Mouse (Mus musculus) mouse trophoblast stem cell (cell line): ENCODE data around the gene Mlkl.

Experiments used
- in situ Hi-C, 2 experiments: fragments of 300-500 bp; cut with MseI, MboI; formaldehyde crosslinking; loops; 2 replicates in 1 of 2; 3 replicates in 1 of 2; pipeline ENCODE4 v1.15.1; 2025

Mlkl gene

DNA sequence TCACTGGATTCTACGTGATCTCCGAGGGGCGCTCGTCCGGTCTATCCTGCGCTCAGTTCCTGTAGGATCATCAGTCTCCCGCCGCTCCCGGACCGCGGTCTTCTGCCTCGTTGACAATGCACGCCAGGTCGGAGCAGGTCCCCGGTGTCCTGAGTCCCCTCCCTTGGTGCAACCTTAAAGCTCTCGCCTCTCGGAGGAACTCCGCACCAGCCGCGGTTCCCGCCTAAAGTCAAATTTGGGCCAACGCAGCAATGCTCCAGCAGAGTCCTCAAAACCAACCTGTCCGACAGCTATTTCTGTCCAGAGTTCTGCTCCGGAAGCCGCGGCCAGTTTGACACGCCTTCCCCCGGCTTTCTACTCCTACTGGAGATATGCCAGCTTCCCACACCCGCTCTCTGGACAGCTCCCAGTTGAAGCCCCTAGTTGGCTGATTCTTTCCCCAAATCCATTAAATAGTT lies at the start of gene Mlkl:
Gene Mlkl, minus strand, starts transcription at position 288 of the 458 bp plus-strand sequence.
- in situ Hi-C loops: no loop called here

DNA sequence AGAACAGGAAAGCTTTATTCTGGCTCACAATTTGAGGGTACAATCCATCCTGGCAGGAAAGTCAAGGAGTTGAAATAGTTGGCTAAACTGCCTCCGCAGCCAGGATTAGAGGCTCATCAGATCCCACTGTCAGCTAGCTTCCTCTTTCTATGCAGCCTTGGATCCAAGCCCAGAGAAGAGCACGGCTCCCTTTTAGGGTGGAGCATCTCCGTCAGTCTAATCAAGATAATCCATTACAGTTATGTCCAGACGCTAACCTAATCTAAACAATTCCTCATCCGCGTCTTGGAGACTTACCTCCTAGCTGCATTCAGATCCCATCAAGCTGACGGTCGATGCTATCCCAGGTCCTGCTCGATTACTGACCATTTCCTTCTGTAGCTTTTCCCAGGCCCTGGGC lies 47.9 kb upstream of the Mlkl start:
- in situ Hi-C loops: no loop called here

DNA sequence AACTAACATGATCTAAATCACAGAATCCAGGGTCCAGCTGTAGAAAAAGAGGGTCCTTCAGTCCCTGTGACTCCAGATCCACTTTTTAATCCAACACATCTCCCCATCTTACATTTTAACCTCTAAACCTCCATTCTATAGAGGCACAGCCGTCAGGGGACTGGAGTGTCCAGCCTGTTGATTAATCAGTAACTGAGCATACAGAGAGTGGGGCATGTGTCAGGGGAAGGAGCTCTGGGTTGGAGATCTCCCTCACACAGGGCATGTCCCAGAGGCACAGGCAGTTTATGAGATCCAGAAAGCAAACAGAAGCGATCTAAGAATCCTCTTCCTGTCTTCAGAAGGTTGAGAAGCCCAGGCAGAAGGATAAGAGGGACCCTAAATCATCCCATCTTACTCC lies 46.7 kb upstream of the Mlkl start:
- in situ Hi-C loops: no loop called here

DNA sequence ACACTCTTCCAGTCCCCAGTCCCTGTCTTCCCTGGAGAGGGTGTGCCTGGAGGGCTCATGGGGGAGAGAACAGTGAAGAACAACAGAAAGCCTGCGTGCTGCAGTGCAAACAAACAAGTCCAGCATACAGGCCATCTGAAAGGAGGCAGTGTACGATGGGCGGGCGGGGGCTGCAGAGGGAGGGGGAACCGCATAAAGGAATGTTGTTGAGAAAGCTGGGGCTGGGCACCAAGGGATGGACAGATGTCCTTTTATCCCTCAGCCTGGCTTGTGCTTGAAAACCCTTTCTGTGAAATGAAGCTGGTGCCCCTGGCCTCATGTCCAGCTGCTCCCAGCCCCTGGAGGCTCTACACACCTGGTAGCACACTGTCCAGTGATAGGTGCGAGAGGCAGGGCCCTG lies 37.2 kb upstream of the Mlkl start:
- in situ Hi-C loops: no loop called here

DNA sequence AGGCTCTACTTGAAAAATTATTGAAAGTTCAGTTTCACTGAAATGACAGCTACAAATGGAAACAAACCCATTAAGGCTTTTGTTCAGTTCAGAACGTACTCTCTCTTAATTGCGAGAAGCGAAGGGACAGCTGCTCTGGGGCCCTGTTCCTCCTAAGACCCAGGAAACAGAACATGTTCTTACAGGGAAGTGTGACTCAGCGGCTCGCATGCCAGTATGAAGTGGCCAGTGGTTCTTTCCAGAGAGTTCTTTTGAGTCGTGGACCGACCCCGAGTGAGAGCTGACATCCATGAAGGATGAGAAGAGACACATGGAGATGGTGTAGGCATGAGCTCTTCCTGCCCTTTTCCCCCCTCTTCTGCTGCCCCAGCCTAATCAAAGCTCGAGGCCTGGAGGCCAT lies 31.7 kb upstream of the Mlkl start:
- in situ Hi-C loops: no loop called here

DNA sequence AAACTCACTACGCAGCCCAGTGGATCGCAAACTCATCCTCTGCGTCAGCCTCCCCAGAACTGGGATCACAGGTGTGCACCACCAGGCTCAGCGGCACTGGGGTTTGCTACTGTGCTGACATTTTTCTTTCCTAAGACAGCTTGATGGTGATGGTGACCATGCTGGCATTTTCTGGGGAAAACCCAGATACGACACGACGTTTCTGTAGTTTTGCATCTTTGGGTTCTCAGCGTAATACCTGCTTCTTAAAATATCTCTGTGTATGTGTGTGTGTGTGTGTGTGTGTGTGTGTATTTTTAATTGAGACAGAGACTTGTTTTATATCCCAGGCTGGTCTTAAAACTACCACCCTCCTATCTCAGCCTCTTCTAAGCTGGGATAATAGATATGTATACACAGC lies 29.4 kb upstream of the Mlkl start:
- in situ Hi-C loops: no loop called here

DNA sequence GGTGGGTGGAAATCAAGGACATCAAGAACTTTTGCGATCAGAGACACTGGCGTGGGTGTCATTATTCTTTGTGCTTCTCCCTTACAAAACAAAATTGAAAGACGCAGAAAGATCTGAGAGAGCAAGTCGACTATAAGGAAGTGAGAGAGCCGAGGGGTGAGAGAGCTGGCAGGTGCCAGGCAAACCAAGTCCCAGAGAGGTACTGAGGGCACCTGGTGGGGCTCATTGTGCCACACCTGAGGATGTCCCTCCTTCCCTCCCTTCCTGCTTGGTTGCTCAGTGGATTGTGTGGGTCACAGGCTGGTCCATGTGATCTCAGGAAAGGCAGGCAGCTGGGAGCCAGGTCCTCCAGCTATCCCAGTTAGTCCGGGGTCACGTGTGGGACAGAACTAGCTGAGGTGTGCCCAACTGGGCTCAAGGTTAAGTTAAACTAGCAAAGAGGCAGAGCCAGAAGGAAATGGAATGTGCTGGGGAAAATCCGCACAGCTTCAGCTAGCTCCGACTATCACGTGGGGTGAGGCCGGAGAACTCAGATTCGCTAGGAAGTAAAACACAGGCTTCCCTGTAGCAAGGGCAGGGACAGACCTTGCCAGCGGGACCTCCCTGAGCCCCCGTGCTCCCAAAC lies 28.7 kb upstream of the Mlkl start:
- in situ Hi-C loops: no loop called here

DNA sequence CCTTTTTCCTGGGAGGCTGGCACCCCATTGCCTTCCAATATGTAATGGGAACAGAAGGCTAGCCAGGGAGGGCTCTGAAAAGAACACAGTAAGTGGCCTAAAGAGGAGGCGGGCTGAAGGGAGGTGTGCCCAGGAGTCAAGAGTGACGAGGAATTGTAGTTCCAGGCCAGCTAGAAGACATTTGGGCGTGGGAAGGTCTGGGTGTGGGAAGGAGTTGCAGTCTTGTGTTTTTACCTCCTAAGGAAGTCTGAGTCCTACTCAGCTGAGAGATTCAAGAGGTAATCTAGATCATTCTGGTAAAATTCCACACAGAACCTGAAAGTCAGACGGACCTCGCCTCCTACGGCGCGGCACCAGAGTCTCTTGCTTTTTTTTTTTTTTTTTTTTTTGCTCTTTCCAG lies 25.5 kb upstream of the Mlkl start:
- in situ Hi-C loops: no loop called here

DNA sequence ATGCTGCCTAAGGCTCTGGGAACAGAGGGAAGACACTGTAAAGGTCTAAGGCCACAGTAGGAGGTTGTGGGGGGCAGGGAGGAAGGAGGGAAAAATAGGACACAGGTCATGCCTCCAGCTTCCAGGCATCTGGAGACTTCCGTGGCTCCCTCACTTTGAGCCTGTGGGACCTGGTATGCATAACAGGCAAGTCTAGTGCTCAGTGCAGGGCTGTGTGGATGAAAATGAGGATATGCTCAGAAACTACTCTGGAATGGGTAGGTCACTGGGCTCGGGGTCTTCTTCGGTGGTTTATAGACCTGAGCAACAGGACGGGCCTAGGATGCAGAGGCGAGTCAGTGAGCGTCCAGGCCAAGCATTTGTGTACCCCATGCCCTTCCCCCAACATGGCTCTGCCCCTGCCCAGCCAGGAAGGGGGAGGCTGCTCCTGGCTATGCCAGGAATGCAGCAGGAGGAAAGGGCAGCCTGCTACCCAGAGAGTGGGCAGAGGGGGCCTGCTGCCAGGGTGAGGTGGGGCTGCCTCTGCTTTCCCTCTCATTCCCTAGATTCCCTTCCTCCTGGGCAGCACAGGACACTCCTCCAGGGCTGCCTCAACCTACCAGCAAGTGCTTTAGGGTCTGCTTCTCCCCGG lies 22.7 kb upstream of the Mlkl start:
- in situ Hi-C loops: no loop called here

DNA sequence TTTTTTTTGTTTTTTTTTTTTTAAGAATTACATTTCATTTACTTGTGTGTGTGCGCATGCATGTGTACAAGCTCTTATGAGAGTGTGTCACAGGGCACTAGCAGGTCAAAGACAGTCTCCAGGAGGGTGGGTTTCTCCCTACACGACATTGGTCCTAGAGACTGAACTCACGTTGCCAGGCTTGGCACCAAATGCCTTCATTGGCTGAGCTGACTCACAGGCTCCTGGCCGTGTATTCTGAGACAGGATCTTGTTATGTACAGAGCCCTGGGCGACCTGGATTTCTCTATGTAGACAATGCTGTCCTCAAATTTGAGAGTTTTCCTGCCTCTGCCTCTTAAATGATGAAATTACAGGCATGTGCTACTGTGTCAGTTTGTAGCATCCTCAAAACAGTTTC lies 22.0 kb upstream of the Mlkl start:
- in situ Hi-C loops: no loop called here

DNA sequence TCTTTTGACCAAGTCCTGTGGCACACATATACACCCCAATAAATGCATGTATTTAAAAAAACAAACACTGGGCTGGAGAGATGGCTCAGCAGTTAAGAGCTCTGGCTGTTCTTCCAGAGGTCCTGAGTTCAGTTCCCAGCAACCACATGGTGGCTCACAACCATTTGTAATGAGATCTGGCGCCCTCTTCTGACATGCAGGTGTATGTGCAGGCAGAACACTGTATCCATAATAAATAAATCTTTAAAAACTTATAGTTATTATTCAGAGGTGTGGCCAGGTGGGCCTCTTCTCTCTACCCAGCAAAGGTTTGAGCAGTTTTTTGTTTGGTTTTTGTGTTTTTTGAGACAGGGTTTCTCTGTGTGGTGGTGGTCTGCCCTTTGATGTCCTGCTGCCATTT lies 20.9 kb upstream of the Mlkl start:
- in situ Hi-C loops: no loop called here

DNA sequence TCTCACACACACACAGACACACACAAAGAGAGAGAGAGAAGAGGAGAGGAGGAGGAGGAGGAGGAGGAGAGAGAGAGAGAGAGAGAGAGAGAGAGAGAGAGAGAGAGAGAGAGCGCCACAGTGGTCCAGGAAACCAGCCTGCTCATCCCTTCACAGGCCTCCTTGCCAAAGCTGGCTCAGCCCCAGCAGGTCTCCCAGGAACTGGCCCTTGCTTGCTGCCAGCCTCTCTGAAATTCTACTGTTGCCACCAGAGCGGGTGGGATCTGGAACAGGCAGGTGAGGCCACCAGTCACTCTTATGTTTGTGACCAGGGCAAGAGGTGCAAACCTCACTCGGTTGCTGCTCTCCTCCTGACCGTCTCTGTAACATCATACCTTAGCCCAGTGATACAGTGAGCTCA lies 19.5 kb upstream of the Mlkl start:
- in situ Hi-C loops: no loop called here

DNA sequence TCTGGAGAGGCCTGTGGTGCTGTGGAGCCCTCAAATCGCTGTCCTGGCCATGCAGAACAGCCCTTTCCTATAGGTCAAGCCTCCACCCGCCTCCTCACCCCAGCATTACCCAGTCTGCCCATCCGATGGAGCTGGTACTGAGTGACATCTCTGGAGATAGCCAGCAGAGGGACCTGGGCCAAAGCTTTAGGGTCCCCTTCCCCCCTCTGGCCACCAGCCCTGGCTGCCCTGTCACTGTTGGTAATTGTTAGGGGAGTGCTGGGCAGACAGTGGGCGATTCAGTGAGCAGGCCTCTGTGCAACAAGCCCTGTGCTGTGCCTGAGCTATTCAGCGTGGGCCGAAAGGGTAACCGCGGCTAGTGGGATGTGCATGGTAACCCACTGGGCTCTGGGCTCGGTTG lies 15.5 kb upstream of the Mlkl start:
- in situ Hi-C loops: no loop called here

DNA sequence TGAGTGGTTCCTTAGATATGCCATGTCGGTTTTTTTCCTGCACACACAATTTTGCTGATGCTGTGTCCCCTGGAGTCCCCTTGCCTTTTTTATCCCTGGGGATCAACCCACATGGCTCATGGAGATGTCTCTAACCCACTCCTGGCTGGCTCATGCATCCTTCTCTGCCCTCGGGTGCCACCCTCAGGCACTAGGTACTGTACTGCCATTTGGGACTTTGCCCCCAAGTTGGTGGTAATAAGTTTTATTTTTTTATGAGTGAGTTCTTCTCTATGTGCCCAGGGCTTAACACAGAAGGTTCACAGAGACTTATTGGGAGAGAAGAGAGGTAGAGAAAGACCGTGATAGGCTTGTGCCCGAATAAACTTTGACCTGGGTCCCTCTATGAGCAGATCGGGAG lies 14.3 kb upstream of the Mlkl start:
- in situ Hi-C loops: no loop called here

DNA sequence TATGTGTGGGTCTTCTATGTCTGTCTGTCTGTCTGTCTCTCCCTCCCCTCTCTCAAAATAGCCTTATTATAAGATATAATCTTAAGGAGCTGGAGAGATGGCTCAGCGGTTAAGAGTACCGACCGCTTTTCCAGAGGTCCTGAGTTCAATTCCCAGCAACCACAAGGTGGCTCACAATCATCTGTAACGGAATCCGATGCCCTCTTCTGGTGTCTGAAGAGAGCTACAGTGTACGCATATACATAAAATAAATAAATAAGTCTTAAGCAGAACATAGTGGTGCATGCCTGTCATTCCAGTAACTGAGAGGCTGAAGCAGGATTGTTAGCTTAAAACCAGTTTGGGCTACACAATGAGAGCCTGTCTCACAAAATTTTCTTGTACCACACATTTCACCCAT lies 12.6 kb upstream of the Mlkl start:
- in situ Hi-C loops: no loop called here

DNA sequence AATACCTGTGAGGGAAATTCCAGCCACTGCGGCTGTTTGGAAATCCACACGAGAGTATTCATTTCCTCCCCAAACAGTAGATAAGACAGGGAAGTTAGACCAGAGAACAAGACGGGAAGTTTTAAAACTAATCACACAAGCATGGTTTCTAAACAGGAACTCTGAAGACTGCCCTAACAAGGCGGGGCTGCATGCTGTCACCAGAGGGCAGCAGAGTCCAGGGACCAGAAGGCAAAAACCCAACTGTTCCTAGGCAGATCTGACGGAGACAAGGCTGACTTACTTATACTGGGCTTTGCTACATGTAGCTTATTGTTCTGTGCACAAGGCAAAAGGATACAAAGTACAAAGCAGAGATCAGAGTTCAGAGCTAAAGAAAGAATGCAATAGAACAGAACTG lies 5.2 kb upstream of the Mlkl start:
- in situ Hi-C loops: loop anchor here (5.0 kb wide), 1 partner anchor 94 kb away; no protein-coding TSS in a partner anchor

DNA sequence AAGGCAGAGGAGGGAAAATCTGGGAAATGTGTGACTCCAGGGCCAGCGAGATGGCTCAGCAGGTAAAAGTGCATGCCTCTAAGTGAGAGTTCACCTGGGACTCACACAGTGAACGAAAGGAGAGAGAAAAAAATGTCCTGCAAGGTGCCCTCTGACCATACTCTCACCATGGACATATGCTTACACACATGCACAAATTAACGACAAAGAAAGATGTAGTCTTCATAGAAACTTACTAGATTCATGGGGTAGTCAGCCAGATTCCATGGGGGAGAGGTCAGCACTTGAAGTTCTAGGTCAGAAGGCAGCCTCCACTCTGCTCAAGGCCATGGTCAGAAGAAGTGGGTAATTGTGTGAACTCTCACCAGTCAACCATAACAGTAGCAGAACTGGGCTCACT lies 2.2 kb upstream of the Mlkl start:
- in situ Hi-C loops: loop anchor here (5.0 kb wide), 1 partner anchor 97 kb away; no protein-coding TSS in a partner anchor

DNA sequence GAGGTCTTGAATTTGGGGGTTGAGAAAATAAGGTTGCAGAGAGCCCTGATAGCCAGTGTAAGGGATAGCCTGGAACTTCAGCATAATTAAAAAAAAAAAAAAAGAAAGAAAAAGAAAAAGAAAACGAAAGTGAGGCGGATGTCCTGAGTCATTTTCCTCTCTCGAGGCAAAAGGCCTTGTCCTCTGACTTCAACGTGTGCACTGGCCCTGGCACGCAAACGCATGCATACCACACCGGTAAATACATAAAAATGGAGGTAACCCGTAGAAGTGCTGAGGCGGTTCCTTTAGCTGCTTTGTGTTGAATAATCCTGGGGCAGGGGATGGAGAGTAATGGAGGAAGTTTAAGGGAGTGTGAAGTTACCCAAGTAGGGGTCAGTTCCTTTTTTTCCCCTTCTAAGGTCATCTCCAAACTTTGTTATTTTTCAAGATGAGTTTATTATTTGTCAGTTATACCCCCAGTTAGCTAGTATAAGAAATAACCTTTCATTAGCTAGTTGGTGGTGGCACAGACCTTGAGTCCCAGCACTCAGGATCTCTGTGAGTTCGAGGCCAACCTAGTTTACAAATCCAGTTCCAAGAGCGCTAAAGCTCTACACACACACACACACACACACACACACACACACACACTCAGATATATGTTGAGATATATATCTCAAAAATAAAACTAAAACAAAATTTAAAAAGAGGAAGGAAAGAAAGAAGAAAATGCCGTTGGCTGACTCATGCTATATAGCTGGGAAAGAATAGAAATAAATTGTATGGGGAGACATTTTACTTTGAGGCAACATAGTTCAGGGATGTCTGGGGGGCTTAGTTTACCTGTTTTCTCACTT lies 612 bp upstream of the Mlkl start:
- in situ Hi-C loops: no loop called here

DNA sequence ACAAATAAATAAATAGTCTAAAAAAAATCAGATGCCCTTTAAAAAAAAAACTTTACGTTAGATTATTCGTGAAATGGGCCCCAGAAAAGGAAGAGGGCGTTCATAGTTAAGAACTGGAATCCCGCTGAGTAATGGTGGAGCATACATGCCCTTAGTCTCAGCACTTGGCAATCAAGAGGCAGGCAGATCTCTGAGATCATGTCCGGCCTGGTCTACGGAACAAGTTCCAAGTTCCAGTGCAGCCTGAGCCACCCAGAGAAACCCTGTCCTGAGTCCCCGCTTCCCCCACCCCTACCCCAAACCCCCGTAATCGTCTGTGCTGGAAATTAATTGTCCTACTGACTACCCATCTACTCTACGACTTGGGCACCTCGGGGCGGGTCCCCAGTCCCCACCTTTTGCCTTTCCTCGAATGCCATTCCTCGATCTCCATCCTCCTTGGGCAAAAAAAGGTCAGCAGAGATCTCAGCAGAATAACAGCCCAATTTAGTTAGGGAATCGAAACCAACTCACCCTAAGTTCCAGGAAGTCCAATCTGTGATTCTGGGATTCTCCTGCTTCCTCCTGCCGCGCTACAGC lies 577 bp downstream of the Mlkl start:
- in situ Hi-C loops: no loop called here

DNA sequence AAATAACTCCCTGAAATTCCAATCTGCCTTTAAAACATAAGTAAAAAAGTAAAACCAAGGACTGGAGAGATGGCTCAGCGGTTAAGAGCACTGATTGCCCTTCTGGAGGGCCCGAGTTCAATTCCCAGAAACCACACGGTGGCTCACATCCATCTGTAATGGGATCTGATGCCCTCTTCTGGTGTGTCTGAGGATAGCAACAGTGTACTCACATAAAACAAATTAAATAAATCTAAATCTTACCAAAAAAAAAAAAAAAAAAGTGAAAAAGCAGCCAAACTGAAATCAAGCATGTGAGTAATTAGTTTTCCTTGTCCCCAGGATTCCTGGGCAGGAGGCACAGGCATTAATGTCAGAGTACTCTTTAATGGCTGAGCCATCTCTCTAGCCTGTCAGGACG lies 1.3 kb downstream of the Mlkl start:
- in situ Hi-C loops: no loop called here

DNA sequence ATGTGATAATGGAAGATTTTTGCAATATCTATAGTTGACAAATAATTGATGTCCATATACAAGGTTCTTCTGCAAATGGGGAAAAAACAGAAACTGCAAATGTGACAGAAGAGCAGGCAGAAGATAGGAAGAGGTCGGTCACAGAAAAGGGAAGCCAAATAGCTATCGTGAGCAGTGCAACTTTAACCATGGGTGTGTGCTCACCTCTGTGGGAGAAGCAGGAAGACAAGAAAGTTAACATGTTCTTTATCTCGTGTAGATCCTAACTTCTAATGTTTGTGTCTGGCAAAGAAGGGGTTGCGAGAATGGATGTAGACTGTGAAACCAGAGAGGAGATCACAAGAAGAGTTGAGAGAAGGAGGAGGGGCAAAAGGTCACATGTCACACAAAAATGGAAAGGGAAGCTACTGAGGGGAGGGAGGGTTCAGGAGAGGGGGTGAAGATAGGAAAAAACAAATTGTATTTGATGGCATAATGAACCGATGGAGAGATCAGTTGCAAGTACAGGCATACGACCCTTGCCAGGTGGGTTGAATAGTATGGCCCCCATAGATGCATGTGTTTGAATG lies 12.7 kb downstream of the Mlkl start:
- in situ Hi-C loops: no loop called here

DNA sequence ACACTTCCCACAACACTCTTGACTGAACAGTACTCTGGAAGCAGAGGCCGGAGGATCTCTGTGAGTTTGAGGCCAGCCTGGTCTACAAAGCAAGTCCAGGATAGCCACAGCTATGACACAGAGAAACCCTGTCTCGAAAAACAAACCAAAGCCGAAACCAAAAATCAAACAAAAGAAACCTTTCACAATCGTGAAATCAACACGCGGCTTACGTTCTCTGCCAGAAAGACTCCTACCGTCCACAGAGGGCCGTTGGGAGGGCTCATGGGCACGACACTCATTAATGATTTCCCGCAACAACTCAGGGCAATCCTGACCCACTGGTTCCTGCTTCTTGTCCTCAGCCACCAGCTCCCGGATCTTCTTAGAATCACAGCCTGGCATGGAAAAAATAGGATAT lies 23.2 kb downstream of the Mlkl start:
- in situ Hi-C loops: no loop called here
